Mouse (Mus musculus): ENCODE results near the gene Nsl1. TPM values are rescaled to one million over a fixed set of nuclear protein-coding genes. Genes with fewer than 3 reads are reported as not detected.

Gene Nsl1
- polyA plus RNA-seq, 1 experiment from 2014 or later, result 21.8 TPM

- Histone ChIP-seq H3K4me3 (no peak overlapping the region), H3K9me3 (no peaks in the 10 kb centered on the region), H3K27ac (no peak overlapping the region), H3K36me3 (no peaks in the 10 kb centered on the region), H3K4me1 (no peaks in the 10 kb centered on the region; the same call in 1 of the 2 replicates), H3K27me3 (ENCODE audit: insufficient read depth, poor library complexity, severe bottlenecking) (peaks cover 15% of the 10 kb centered on the region; the same call in 1 of the 2 replicates)
- DNase-seq (ENCODE audit: low spot score), result no peak
- WGBS, result 78% methylated on average over 9 of the region's 9 CpGs
Measured at GRCm38 (mm10) chr1:191105246-191105645, 42.4 kb downstream of the Nsl1 start.

GRCm38 (mm10) chr1:191107306-191107705 lies 44.5 kb downstream of the Nsl1 start:
- H3K4me3 ChIP-seq, result no peak overlapping the region
- no peaks in the 10 kb centered on the region for H3K9me3 ChIP-seq
- no peak overlapping the region for H3K27ac ChIP-seq
- H3K4me1 ChIP-seq, result peaks cover 17% of the 10 kb centered on the region
- 64% methylated on average over 10 of the region's 10 CpGs for WGBS
- H3K27me3 ChIP-seq (ENCODE audit: insufficient read depth, poor library complexity, severe bottlenecking), result peaks cover 9% of the 10 kb centered on the region; the same call in 1 of the 2 replicates
- DNase-seq (ENCODE audit: low spot score), result no peak
- H3K36me3 ChIP-seq, result no peaks in the 10 kb centered on the region

- 87% methylated on average over 9 of the region's 9 CpGs for WGBS
- DNase-seq (ENCODE audit: low spot score), result no peak
Measured at GRCm38 (mm10) chr1:191109907-191110306, 47.1 kb downstream of the Nsl1 start.

GRCm38 (mm10) chr1:191111146-191111545 lies 48.3 kb downstream of the Nsl1 start:
- Histone ChIP-seq H3K4me3 (no peak overlapping the region), H3K9me3 (no peaks in the 10 kb centered on the region), H3K27ac (peak overlapping the region; percentile 57; the same call in 1 of the 2 replicates), H3K36me3 (no peaks in the 10 kb centered on the region), H3K4me1 (peaks cover 29% of the 10 kb centered on the region), H3K27me3 (ENCODE audit: insufficient read depth, poor library complexity, severe bottlenecking) (peaks cover 9% of the 10 kb centered on the region; the same call in 1 of the 2 replicates)
- no peak for DNase-seq (ENCODE audit: low spot score)
- WGBS, result 53% methylated on average over 8 of the region's 8 CpGs

More at GRCm38 (mm10) chr1:191109907-191110306, 47.1 kb downstream of the Nsl1 start:
- no peak overlapping the region for H3K27ac ChIP-seq
- H3K27me3 ChIP-seq (ENCODE audit: insufficient read depth, poor library complexity, severe bottlenecking), result peaks cover 9% of the 10 kb centered on the region; the same call in 1 of the 2 replicates
- peaks cover 21% of the 10 kb centered on the region for H3K4me1 ChIP-seq
- H3K4me3 ChIP-seq, result no peak overlapping the region
- no peaks in the 10 kb centered on the region for H3K9me3 ChIP-seq
- H3K36me3 ChIP-seq, result no peaks in the 10 kb centered on the region

- no peaks in the 10 kb centered on the region for H3K9me3 ChIP-seq
- no peak overlapping the region for H3K27ac ChIP-seq
- WGBS, result 59% methylated on average over 7 of the region's 7 CpGs
- H3K4me3 ChIP-seq, result no peak overlapping the region
- H3K36me3 ChIP-seq, result no peaks in the 10 kb centered on the region
- peaks cover 42% of the 10 kb centered on the region for H3K4me1 ChIP-seq
- H3K27me3 ChIP-seq (ENCODE audit: insufficient read depth, poor library complexity, severe bottlenecking), result no peaks in the 10 kb centered on the region
- DNase-seq (ENCODE audit: low spot score), result no peak
Measured at GRCm38 (mm10) chr1:191114868-191115267, 52.1 kb downstream of the Nsl1 start.

- 67% methylated on average over 11 of the region's 11 CpGs for WGBS
- Histone ChIP-seq H3K27me3 (ENCODE audit: insufficient read depth, poor library complexity, severe bottlenecking) (no peaks in the 10 kb centered on the region), H3K27ac (no peak overlapping the region), H3K36me3 (no peaks in the 10 kb centered on the region), H3K9me3 (no peaks in the 10 kb centered on the region), H3K4me3 (no peak overlapping the region), H3K4me1 (peaks cover 37% of the 10 kb centered on the region)
- DNase-seq (ENCODE audit: low spot score), result no peak
Measured at GRCm38 (mm10) chr1:191115514-191116238, 52.9 kb downstream of the Nsl1 start.

GRCm38 (mm10) chr1:191122744-191123143 lies 59.9 kb downstream of the Nsl1 start:
- H3K9me3 ChIP-seq, result no peaks in the 10 kb centered on the region
- no peak overlapping the region for H3K4me3 ChIP-seq
- H3K27me3 ChIP-seq (ENCODE audit: insufficient read depth, poor library complexity, severe bottlenecking), result peaks cover 19% of the 10 kb centered on the region
- 67% methylated on average over 3 of the region's 3 CpGs for WGBS
- H3K4me1 ChIP-seq, result peaks cover 23% of the 10 kb centered on the region
- H3K27ac ChIP-seq, result no peak overlapping the region
- H3K36me3 ChIP-seq, result no peaks in the 10 kb centered on the region
- no peak for DNase-seq (ENCODE audit: low spot score)

GRCm38 (mm10) chr1:191123696-191124095 lies 60.9 kb downstream of the Nsl1 start:
- no peak overlapping the region for H3K4me3 ChIP-seq
- no peak for DNase-seq (ENCODE audit: low spot score)
- H3K4me1 ChIP-seq, result peaks cover 20% of the 10 kb centered on the region
- peaks cover 19% of the 10 kb centered on the region for H3K27me3 ChIP-seq (ENCODE audit: insufficient read depth, poor library complexity, severe bottlenecking)
- H3K9me3 ChIP-seq, result no peaks in the 10 kb centered on the region
- 88% methylated on average over 2 of the region's 2 CpGs for WGBS
- no peaks in the 10 kb centered on the region for H3K36me3 ChIP-seq
- H3K27ac ChIP-seq, result no peak overlapping the region

- H3K4me3 ChIP-seq, result no peak overlapping the region
- H3K9me3 ChIP-seq, result peaks cover under 1% of the 10 kb centered on the region; the same call in 1 of the 2 replicates
- 58% methylated on average over 4 of the region's 4 CpGs for WGBS
- no peaks in the 10 kb centered on the region for H3K36me3 ChIP-seq
- H3K4me1 ChIP-seq, result peaks cover 14% of the 10 kb centered on the region
- no peak overlapping the region for H3K27ac ChIP-seq
- DNase-seq (ENCODE audit: low spot score), result no peak
- peaks cover 19% of the 10 kb centered on the region for H3K27me3 ChIP-seq (ENCODE audit: insufficient read depth, poor library complexity, severe bottlenecking)
Measured at GRCm38 (mm10) chr1:191124288-191124687, 61.5 kb downstream of the Nsl1 start.

GRCm38 (mm10) chr1:191125811-191126638 lies 63.2 kb downstream of the Nsl1 start:
- 13% methylated on average over 38 of the region's 38 CpGs for WGBS
- peaks cover 4% of the 10 kb centered on the region; the same call in 1 of the 2 replicates for H3K9me3 ChIP-seq
- peak overlapping the region; percentile 56 for H3K27ac ChIP-seq
- peaks cover 19% of the 10 kb centered on the region for H3K27me3 ChIP-seq (ENCODE audit: insufficient read depth, poor library complexity, severe bottlenecking)
- H3K4me1 ChIP-seq, result peaks cover 12% of the 10 kb centered on the region
- DNase-seq (ENCODE audit: low spot score), result peak; percentile 92
- H3K4me3 ChIP-seq, result peak overlapping the region; percentile 54
- H3K36me3 ChIP-seq, result no peaks in the 10 kb centered on the region

- H3K27me3 ChIP-seq (ENCODE audit: insufficient read depth, poor library complexity, severe bottlenecking), result no peaks in the 10 kb centered on the region
- DNase-seq (ENCODE audit: low spot score), result no peak
- H3K4me3 ChIP-seq, result no peak overlapping the region
- H3K4me1 ChIP-seq, result peaks cover 40% of the 10 kb centered on the region
- 85% methylated on average over 2 of the region's 2 CpGs for WGBS
- H3K27ac ChIP-seq, result no peak overlapping the region
- peaks cover 4% of the 10 kb centered on the region; the same call in 1 of the 2 replicates for H3K9me3 ChIP-seq
- no peaks in the 10 kb centered on the region for H3K36me3 ChIP-seq
Measured at GRCm38 (mm10) chr1:191131692-191132091, 68.9 kb downstream of the Nsl1 start.

- Histone ChIP-seq H3K36me3 (no peaks in the 10 kb centered on the region), H3K9me3 (peaks cover 4% of the 10 kb centered on the region; the same call in 1 of the 2 replicates), H3K27ac (peak overlapping the region; percentile 47), H3K4me3 (no peak overlapping the region), H3K27me3 (ENCODE audit: insufficient read depth, poor library complexity, severe bottlenecking) (no peaks in the 10 kb centered on the region), H3K4me1 (peaks cover 40% of the 10 kb centered on the region)
- no peak for DNase-seq (ENCODE audit: low spot score)
- WGBS, result 71% methylated on average over 5 of the region's 5 CpGs
Measured at GRCm38 (mm10) chr1:191132240-191132639, 69.4 kb downstream of the Nsl1 start.

GRCm38 (mm10) chr1:191132934-191133333 lies 70.1 kb downstream of the Nsl1 start:
- peaks cover 40% of the 10 kb centered on the region for H3K4me1 ChIP-seq
- no peaks in the 10 kb centered on the region for H3K27me3 ChIP-seq (ENCODE audit: insufficient read depth, poor library complexity, severe bottlenecking)
- peak overlapping the region; percentile 47; the same call in 1 of the 2 replicates for H3K27ac ChIP-seq
- no peak overlapping the region for H3K4me3 ChIP-seq
- no peak for DNase-seq (ENCODE audit: low spot score)
- H3K36me3 ChIP-seq, result no peaks in the 10 kb centered on the region
- H3K9me3 ChIP-seq, result peaks cover 4% of the 10 kb centered on the region; the same call in 1 of the 2 replicates
- 55% methylated on average over 5 of the region's 5 CpGs for WGBS
